Mouse (Mus musculus) cortical plate, adult 2 months (tissue): ENCODE measurements around the gene Ptprg.

ENCODE experiments used
- CTCF ChIP-seq: fragments of 200-500 bp; IDR thresholded peaks from 2 replicates; pipeline ENCODE4 v1.5.1; 2011; ENCODE audit warnings: mild to moderate bottlenecking, control low read depth, low read length; ENCODE audit not compliant: insufficient read depth; ENCODE audit errors: extremely low read depth
- POLR2A ChIP-seq: fragments of 200-500 bp; IDR thresholded peaks from 2 replicates; pipeline ENCODE4 v1.6.1; 2011; ENCODE audit warnings: mild to moderate bottlenecking, low read length, control low read depth; ENCODE audit not compliant: insufficient read depth; ENCODE audit errors: extremely low read depth

GRCm38 (mm10) chr14:12065736-12066135 lies 512.4 kb downstream of the Ptprg start:
- TF ChIP-seq CTCF (no peak), POLR2A (no peak)
